Mouse (Mus musculus): ENCODE data around the gene Cenpm.

Gene Cenpm

DNA sequence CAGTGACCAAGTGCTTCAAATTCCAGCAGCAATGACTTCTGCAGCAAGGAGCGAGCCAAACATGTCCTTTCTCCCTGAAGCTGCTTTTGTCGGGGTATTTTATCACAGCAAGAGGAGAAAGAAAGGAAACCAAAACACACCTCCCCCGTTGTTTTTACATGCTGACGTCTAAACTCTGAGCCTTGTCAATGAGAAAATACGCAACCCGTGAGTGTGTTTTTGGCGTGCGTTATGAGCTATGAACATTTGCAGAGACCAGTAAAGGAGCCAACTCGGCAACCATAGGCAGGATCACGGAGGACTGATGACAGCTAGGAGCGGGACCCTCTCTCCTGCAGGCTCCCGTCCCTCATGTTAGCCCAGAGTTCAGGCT, 820 bp downstream of the Cenpm start:
- no peak for DNase-seq (ENCODE audit: low spot score in 2 of 2)

DNA sequence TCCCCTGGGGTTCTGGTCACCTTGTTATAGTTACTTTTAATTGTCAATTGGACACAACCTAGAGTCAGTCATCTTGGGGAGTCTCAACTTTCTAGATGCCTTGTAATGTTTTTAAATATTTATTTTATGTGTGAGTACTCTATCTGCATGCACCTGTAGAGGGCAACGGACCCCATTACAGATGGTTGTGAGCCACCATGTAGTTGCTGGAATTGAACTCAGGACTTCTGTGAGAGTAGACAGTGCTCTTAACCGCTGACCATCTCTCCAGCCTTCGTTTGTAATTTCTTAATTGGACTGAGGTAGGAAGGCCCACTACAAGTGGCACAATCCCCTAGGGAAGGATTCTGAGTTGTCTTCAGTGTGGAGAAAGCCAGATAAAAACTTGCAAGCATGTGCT, 1.2 kb downstream of the Cenpm start:
- no peak for DNase-seq (ENCODE audit: low spot score in 2 of 2)

DNA sequence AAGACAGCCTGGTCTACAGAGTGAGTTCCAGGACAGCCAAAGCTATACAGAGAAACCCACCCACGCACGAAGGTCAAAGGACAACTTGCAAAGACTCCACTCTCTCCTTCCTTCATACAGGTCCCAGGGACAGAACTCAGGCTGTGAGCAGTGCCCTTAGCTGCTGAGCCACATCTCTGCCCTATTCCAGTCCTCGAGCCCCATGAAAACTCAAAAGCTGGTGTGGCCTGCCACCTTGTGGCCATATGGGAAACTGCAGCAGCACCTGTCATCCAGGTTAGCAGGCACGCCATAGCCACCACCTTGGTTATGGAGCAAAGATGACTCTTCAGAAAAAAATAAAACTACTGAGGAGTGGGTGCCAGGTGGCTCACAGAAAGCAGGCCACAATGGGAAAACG, 8.0 kb downstream of the Cenpm start:
- DNase-seq (ENCODE audit: low spot score in 2 of 2) = peak; percentile 89 to 93

DNA sequence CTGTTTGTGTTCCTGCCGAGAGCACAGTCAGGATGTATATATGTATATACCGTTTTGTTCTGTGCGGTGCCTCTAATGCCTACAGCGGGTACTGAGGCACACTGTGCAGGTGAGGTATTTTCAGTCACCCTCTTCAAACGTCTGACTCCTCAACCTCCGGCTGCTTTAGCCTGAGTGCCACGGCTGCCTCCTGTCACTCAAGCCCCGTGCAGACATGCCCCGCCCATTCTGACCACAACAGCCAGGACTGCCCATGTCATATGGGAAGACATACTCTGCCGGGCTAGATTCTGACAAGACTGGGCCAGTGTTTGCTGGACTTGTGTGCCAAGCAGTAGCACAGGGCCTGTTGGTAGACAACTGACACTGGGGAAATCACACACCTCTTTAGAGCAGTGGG, 8.9 kb downstream of the Cenpm start:
- no peak for DNase-seq (ENCODE audit: low spot score in 2 of 2)

DNA sequence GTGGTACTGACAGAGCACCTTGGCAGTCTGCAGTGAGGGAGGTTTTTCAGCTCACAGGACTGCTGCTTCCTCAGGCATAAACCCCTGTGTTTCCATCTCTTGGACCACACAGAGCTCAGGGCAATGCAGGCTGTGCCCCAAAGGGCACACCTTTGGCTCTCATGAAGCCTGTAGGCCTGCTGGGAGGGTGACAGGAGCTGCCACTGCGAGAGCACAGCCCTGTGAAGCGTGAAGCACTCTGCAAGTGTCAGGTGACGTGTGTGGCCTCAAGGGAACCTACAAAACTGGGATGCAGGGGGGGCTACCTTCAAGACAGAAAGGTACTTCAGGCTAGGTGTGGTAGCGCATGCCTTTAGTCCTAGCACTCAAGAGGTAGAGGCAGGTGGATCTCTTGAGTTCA, 11.9 kb downstream of the Cenpm start:
- DNase-seq (ENCODE audit: low spot score in 2 of 2) = no peak

DNA sequence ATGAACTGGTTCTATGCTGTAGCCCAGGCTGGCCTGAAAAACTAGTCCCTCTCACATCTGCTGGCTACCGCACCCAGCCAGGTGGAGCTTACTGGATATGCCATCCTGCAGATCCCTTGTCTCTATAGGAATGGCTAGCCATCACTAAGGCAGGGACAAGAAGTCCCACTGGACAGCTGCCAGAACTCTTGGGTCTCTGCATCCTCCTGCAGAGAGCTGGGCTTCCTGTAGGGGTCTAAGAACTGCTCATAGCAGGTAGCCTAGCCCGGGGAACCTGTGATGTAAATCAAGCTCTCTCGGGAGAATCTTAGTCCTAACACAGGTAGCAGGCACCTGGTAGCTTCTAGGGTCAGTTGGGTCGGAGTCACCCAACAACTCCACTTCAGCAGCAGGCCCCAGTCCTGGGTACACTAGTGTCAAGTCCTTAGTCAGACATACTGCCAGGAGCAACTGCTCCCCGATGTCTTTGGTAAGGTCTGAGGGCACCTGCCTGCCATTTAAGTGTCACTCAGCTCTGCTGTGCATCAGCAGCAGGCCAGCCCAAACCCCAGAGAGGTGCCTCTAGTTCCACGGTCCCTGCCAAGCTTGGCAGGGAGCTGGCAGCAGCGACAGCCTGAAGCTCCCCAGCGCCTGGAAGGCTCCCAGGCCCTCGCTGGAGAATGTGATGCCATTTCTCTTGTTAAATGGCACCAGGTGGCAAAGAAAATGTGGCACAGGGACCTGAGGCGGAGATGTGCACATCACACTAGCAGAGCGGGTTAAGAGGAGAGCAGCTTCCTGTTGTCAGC, 12.8 kb downstream of the Cenpm start:
- no peak for DNase-seq (ENCODE audit: low spot score in 2 of 2)

DNA sequence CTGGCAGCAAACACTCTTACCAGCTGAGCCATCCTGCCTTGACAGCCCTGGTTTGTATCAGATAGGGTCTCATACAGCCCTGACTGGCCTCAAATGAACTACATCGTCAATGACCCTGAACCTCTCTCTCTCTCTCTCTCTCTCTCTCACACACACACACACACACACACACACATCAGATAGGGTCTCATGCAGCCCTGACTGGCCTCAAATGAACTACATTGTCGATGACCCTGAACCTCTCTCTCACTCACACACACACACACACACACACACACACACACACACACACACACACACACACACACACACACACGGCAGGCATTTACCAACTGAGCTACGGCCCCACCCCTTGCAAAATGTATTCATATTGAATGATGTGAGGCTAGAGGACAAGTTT, 13.4 kb downstream of the Cenpm start:
- DNase-seq (ENCODE audit: low spot score in 2 of 2) = no peak

DNA sequence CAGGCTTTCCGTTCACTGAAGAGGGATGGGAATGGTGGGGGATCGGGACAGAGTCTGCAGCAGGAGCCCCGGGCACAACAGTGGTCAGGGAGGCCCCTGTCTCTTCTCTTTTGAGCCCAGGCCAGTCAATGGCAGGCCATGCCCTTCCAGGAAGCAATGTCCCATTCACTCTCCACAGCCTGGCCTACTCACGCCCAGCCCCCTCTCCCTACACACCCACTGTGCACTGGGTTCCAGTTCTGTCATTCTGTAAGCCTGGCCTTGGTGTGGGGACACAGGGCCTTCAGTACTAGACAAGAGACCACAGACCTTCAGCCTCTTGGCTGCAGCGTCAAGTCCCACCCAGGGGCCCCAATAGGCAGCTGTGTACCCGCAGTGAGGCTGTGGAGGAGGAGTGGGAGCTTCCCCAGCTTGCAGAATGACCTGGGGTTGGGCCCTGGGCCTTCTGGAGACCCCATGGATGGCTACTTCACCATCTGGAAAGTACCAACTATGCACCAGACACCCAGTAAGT, 14.4 kb downstream of the Cenpm start:
- no peak for DNase-seq (ENCODE audit: low spot score in 2 of 2)

DNA sequence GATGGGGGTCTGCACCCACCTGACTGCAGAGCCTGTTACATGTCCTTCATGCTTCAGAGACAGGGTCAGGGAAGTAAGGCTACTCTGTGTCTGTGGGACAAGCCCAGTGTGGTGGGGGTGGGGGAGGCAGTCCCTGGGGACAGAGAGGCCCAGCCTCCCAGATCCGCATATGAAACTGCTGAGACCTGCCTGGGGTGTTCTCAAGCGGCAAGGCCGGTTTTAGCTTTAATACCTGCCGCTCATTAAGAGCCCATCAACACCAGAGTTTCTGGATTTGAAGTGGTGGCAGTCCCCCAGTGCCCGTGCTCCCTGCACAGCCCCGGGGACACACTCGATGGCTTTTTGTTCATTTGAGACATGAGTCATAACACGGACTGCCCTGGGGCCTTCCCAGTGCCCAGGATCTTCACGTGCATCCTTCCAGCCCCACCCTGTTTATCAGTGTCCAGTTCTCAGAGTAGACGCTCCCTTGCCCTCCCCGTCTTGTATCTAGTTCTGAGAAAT, 15.0 kb downstream of the Cenpm start:
- DNase-seq (ENCODE audit: low spot score in 2 of 2) = no peak

DNA sequence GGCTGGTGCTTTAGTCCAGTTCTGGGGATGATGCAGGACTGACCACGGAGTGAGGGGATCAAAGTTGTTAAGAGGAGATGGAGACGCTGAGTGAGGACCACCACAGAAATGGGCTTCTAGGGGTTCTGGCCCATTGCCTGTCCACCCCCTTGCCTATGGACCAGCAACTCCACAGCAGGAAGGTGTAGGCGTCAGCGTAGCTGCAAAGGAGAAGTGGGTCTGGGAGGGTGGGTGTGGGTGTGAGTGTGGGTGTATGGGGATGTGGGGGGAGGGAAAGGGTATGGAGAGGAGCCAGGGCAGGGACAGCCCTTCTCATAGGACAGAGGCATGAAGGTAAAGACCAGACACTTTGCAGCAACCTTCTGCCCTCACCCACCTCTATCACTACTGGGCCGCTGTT, 18.8 kb downstream of the Cenpm start:
- DNase-seq (ENCODE audit: low spot score in 2 of 2) = no peak

DNA sequence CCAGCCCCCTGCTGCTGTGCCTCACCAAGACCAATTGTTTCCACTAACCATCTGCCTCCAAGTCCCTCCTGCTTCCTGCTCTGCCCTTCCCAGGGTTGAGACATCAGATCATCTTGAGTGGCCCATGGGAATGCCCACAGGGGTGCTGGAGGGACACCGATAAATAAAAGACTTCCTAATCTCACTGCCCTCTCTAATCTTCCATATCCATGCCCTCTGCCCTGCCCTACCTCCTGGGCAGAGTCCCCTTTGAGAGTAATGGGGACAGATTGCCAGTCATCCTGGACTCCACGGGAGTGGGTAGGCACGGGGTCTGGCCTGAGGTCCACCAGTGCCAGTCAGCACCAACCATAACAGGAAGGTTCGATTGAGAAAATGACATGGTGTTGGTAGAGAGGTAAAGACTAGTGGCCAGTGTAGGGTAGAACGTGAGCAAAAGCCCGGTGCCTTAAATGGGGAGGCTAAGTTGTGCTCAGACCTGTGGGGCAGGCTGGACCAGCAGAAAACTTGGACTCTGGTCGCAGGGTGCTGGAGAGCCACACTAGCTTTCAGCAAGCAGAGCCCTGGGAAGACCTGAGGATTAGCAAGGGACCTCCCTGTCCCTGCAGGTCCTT, 19.8 kb downstream of the Cenpm start:
- no peak for DNase-seq (ENCODE audit: low spot score in 2 of 2)

DNA sequence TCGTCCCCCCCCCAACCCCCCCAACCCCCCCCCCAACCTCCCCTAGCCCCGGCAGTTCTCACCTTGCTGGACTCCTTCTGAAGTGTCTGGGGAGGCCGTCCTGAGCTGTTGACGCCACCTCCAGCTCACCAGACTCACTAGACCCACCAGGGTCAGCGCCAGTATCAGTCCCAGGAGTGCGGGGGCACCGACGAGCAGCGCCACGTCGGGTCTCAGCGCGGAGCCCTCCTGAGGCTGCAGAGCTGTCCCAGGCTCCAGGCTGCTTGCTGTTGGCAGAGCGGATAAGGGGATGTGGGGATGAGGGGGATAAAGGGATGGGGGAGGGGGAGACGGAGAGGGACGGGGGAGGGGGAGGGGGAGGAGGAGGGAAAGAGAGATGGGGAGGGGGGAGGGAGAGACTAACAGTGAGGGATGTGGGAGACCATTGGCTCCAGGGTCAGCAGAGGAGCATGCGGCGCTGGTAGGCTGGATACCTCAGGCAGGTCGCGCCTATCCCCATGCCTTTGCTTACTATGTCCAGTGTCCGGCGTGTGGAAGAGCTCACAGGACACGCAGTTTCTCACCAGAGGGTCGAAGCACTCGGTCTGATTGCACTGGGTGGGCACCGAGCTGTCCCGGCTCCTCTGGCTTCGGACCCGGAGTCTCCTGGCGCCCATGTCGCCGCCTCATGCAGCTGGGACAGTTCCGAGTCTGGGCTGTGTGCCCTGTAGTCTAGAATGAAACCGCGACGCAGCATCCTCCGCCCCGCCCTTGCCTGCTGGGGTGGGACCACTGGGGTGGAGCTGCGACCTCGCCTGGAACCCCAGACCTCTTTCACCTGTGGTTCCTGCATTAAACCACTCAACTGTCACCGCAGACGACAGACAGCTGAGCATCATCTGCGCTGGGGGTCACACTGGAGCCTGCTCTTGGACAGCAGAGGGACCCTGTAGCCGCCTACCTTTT, 20.6 kb downstream of the Cenpm start, which contains the start of gene Tnfrsf13c:
TSS of gene Tnfrsf13c (minus strand) at position 713 of the 945 bp plus-strand sequence.
- DNase-seq (ENCODE audit: low spot score in 2 of 2) = no peak

DNA sequence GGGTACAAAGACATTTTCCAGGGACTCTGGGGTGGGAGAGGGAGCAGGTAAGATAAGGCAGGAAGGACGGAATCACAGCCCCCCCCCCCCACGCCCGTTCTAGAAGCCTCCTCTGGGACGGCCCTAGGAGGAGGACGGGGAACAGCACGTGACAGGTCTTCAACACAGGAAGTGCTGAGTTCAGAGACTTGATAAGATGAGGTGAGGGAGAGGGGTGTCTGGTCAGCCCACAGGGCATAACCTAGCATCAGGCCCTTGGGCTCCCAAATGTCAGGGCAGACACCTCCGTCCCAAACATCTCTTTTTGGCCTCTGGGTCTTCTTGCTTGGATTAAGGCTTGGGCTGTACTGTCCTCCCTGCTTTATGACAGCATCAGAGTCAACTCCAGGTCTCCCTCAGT, 21.3 kb downstream of the Cenpm start:
- no peak for DNase-seq (ENCODE audit: low spot score in 2 of 2)

DNA sequence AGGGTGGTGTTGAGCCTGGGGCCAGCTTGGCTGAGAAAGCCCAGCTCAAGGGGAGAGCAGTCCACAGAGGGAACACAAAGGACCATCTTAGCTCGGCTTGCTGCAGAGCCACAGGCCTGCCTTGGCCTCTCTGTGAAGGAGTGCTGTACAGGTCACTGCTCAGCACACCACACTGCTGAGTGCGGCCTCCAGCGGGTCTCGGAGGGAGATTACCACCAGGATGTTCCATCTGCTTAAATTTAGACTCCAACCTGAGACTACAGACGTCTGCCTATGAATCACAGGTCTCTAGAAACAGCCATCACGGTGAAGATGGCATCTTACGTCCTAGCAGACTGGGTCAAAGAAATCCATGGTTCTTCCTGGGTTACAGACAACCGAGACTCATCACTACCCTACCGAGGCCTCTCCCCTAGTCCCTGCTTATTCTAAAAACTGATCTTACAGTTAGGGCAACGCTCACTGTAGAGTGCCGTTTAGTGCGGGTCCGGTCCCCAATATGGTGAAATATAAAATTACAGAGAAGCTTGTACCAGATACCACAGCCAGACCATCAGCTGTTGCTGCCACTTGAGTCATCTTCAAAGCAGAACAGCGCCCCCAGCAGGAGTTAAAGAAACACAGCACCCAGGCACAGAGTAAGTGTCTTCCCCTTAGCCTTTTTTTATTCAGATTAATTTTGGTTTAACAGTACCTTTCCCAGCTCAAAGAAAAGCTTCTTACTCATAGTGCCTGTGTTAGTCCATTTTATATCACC, 23.3 kb downstream of the Cenpm start:
- DNase-seq (ENCODE audit: low spot score in 2 of 2) = no peak

DNA sequence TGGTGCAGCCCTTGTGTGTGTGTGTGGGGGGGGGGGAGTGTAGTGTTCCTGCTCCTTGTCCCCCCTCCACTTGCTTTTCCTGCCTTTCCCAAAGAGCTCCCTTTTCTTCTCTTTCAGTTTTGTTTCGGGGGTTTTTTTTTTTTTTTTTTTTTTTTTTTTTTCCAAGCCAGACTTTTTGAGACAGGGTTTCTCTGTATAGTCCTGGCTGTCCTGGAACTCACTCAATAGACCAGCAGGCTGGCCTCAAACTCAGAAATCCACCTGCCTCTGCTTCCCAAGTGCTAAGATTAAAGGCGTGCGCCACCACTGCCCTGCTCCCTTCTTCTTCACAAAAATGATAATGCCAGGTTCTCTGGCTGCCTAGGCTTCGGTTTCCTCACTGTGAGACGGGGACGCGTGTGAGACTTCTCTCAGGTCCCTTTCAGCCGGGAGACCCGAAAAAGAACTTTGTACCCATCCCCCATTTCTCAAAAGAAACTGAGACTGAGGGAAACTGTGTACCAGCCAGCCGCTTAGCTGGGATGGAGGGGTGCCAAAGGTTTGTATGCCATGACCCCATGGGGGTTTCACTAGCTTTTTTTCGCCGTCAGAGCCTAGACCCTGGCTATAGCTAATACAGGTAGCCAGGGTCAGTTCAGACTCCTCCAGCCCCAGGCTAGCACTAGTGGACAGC, 24.4 kb downstream of the Cenpm start:
- no peak for DNase-seq (ENCODE audit: low spot score in 2 of 2)

DNA sequence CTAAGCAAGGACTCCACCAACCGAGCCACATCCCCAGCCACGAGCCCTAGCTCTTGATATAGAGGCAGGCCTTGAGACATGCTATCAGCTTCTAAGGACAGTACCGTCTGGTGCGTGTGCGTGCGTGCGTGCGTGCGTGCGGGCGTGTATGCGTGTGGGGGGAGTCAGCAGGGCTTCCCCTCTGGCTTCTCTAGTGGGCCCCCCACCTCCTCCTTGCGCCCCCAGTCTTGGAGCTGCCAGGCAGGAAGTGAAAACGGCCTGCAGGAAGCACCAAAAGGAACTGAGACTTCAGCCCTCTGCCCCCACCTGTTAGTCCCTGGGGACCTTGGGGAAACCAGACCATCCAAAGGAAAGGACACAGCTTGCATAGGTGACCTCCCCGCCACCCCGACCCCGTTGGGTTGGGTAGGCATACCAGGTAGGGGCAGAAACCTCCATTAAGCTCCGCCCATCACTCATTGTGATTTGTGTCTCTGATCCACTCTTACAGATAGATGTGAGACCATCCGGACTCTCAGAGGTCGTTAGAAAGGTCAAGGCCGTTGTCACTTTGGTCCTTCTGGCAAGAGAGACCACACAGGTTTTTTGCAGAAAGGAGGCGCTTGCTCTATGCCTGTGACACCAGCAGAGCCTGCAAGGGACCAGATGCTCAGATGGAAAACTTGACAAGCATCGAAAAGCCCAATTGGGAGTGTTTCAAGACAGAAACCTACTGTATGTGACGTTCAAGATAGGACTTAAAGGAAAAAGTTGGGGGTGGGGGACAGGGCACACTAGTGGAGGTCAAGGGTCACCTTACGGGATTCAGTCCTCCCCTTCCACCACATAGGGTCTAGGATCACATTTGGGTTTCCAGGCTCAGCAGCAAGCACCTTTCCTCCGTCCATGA, 25.5 kb downstream of the Cenpm start:
- DNase-seq (ENCODE audit: low spot score in 2 of 2) = no peak

DNA sequence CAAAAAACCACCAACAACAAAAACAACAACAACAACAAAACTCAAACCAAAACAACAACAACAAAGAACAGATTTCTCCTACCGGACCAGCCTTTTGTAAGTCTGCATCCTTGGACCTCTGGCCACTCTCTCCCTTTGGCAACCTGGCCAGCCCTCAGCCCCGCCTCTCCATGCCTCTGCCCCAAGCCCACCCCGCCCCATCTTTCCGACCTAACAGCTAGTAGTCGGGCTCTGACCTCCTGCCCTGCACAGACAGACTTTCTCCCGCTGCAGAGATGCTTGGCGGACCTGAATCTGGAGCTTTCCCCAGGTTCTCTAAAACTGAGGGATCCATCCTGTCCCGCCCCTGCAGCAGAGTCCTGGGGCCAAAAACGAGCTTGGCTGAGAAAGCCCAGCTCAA, 26.6 kb downstream of the Cenpm start:
- no peak for DNase-seq (ENCODE audit: low spot score in 2 of 2)

DNA sequence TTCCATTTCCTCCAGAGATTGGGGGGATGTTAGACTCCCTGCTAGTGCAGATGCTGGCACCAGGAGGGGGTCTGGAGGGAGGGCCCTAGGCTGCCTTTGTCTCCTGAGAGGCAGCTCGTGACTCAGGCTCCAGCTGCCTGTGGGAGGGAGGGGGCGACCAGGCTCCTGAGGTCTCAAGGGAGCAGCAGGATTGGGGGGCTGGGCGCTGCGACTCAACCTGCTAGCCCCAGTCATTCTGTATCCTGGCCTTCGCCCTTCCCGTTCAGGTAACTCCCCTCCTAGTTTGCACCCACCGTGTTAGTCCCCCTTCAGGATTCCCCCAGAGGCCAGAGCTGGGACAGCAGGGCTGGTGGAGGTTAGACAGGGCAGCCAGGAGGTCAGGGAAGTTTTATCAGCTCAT, 27.5 kb downstream of the Cenpm start:
- no peak for DNase-seq (ENCODE audit: low spot score in 2 of 2)

DNA sequence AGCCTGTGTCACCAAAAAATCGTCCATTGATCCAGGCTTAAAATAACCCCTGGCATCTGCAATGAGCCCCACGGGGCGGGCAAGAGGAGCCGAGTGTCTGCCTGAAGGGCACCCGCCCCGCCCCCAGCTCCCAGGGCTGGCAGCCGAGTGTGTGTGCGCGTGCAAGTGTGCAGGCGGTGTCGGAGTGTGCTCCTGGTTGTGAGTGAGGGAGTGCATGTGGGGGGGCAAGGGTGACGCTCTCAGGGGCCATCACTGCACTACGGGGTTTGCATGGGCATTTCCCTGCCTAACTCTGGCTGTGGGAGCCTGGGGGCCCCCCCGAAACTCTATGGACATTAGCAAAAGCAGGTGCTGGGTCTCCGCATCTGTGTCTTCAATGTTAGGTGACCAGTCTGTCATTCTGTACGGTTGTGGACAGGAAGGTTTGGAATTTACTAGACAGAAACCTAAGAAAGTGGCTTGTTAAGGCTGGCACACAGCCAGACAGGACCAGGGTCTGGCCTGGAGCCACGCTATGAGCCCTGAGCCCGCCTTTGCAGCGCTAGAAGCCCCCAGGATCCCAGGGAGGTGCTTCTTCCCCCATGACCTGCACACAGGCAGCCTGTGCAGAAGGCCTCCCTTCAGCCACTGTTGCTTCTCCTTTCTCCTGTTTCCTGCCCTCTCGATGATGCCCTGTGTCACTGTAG, 28.3 kb downstream of the Cenpm start:
- DNase-seq (ENCODE audit: low spot score in 2 of 2) = no peak

All from right cerebral cortex, adult 2 months (tissue).